Mouse (Mus musculus): Measurements from ENCODE around the gene Smim12.

Gene Smim12

DNA sequence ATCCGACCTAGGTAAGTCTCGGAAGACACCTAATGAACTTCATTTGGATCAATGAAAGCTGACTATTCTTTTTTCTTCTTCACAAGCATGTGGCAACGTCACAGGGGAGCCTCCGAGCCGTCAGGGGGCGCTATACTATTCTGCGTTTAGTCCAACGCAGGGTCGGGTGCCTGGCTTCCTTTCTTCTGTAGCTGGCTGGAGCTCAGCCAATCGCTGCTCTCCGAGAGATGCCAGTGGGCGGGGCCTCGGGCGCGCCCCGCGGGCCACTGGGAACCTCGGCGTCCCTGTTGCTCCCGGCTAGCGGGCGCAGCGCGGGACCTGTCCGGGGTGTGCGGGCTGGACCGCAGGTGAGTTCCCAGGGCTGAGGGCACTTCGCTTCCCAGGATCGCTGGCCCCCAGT lies at the start of gene Smim12:
Smim12 (plus strand) TSS at position 233 of the 400 bp plus-strand sequence.
- peak; percentile 97 for DNase-seq (ENCODE audit: low read depth, low spot score)

DNA sequence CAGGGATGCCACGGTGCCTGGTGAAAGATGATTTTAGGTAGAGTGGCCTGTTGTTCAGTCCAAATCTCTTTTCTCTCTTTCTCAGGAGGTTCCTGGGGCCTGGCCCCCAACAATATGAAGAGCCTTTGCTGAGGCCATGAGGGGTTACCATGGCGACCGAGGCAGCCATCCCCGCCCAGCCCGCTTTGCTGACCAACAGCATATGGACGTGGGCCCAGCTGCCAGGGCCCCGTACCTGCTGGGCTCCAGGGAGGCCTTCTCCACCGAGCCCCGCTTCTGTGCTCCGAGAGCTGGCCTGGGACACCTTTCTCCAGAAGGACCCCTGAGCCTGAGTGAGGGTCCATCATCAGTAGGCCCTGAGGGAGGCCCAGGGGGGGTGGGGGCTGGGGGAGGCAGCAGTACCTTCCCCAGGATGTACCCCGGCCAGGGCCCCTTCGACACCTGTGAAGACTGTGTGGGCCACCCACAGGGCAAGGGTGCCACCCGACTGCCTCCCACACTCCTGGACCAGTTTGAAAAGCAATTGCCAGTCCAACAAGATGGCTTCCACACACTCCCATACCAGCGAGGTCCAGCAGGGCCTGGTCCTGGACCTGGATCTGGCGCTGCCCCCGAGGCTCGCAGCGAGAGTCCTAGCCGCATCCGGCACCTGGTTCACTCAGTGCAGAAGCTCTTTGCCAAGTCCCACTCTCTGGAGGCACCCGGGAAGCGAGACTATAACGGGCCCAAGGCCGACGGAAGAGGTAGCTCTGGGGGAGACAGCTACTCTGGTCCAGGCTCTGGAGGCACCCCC lies 48.9 kb upstream of the Smim12 start:
- DNase-seq (ENCODE audit: low read depth, low spot score) = no peak

DNA sequence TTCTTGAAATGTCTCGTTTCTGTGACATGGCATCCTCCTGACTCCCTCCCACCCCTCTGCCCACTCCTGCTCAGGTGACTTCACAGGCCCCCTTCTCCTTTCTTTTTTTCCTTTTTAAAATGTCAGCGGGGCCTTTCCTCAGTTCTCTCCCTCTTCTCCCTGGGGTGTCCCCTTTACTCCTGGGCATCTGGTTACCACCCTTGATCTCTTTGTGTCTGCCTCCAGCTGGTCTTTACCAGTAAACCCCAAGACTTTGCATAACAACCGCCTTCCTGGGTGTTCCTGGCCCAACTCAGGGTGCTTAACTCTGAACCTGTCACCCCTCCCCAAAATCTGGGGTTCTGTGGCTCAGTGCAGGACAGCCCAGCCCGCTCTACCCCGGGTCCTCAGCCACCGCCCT lies 45.0 kb upstream of the Smim12 start:
- peak; percentile 60 for DNase-seq (ENCODE audit: low read depth, low spot score)

DNA sequence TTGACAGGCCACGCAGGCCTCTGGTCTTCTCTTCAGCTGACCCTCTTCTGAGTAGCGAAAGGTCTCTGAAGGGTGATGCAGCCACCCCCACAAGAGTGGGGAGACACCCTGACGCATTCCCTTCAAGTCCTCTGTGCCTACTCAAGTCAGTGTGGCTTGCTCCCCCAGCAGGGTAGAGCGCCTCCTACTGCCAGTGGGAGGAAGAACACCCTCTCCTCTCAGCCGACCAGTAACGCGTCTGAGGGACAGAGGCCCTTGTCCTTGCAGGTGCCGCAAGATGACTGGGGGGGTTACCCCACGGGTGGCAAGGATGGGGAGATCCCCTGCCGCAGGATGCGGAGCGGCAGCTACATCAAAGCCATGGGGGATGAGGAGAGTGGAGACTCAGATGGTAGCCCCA lies 44.2 kb upstream of the Smim12 start:
- DNase-seq (ENCODE audit: low read depth, low spot score) = peak; percentile 85

DNA sequence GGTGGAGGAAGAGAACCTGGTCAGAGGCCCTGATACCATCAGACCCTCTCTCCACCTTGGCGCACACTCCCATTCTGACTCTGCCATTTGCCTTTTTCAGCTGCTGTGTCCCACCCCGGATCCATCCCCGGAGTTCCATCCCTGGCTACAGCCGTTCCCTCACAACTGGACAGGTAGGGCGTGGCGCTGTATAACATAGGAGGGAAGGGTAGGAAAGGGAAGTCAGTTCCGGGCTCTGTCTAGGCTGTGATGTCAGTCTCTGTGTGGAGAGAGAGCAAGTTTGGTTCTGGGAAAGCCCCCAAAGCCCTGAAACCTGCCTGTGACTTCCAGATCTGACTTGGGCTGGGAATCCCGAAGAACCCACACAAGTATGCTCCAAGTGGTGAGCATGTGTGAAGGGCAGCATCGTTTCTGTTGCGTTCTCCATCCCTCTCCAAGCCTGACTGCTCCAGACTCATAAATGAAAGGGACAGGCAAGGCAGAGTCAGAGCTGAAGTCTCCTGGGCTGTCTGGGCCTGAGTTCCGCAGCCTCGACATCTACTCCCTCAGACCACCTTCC lies 43.3 kb upstream of the Smim12 start:
- DNase-seq (ENCODE audit: low read depth, low spot score) = peak; percentile 92

DNA sequence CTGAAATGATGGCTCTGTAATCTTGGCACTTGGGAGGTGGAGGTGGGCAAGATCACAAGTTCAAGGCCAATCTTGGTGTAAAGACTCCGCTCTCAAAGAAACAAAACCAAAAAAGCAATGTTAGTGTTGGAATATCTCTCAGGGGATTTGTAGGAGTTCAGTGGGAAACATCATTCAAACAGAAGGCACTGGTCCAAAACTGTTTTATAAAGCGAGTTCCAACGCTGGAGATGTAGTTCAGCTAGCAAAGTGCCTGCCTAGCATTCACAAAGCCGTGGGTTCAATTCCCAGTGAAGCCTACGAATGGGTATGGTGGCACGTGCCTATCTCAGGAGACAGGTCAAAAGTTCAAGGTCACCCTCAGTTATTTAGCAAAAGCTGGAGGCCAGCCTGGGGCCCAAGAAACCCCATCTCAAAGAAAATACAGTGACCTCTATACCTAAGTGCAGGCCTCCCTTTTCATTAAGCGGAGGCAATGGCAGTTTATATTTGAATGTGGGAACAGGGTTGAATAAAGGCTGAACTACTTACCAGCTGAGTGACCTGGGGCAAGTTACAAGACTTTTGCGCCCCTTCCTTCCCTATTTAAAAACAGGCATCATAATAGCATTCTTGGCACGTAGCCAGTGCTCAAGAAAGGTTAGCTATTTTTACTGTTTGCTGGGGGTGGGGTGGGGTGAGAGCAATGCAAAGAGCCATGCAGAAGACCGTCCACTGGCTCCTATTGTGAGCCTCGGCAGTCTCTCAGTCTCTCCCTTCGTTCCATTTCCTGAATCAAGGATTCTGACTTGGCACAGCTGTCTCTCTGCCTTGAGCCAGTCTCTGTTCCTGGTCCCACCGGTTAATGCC lies 42.6 kb upstream of the Smim12 start:
- peak; percentile 93 for DNase-seq (ENCODE audit: low read depth, low spot score)

DNA sequence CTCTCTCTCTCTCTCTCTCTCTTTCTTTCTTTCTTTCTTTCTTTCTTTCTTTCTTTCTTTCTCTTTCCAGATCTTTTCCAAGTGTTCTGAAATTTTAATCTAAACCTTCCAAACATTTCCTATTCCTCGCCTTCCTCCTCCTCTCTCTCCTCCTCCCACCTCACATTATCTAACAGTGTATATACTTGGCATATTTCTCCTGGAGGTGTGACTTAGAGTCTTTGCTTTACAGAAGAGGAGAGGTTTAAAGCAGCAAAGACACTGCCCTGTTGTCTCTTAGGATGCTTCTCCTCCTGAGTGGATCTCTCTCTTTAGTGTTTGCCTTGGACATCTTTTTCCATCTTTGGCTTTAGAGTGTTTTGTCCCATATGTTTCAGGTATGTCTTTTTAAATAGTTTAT lies 40.5 kb upstream of the Smim12 start:
- no peak for DNase-seq (ENCODE audit: low read depth, low spot score)

DNA sequence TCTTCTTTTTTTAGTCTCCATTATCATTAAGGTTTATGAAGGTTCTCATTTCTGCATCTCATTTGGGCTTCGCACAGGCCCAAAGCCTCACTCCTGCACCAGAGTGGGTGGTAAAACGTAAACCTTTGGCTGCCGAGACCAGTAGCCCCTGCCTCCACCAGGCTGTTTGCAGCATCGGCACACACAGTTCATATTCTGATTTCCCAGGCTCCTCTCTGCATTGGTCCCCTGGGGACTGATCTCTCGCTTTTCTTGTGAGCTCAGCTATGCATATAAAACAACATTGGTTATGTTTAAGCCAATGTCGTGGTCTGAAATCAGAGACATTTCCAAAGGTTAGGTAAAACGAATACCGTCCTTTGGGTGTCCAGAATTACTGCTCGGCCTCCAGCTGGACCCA lies 32.3 kb upstream of the Smim12 start:
- no peak for DNase-seq (ENCODE audit: low read depth, low spot score)

DNA sequence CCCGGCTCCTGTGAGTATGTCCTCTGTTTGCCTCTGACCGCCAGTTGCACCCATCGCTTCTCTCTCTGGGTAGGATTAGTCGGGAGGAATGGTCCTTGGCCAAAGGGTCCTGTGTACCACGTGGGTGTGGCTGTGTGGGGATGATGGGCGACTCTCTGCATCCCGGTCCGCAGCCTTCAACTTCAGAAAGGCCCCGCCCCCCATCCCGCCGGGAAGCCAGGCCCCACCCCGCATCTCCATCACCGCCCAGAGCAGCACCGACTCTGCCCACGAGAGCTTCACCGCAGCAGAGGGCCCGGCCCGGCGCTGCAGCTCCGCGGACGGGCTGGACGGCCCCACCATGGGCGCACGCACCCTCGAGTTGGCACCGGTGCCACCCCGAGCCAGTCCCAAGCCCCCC lies 29.1 kb upstream of the Smim12 start:
- peak; percentile 44 for DNase-seq (ENCODE audit: low read depth, low spot score)

DNA sequence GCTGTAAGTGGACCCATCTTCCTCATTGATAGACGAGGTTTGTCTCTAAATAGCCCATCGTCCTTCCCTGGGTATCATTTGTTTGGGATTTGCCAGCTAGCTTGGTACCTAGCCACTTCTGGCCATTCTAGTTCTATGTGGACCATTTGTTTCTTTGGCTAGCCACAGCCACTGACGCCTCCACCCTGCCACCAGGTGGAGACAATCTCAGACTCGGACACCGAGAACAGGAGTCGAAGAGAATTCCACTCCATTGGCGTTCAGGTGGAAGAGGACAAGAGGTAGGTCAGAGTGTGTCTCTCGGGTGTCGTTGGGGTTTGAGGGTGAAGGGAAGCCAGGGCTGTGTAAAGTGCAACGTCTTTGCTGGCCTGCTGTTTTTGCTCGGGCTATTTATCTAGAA lies 28.5 kb upstream of the Smim12 start:
- DNase-seq (ENCODE audit: low read depth, low spot score) = peak; percentile 62

DNA sequence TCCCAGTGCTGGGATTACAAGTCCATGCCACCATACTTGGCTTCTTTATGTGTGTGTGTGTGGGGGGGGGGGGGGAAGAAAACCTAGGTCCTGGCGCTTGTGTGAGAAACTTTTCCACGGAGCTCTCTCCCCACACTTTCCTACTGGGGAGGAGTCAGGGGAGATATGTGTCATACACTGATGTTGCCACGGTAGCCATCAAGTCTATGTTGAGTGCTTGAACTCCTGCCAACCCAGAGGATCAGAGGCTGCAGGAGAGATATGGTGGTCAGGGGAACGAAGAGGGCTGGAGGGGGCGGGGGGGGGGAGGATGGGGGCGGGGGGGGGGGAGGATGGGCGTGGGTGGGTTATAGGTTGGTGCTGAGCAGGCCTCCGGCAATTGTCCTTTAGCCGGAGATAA lies 27.8 kb upstream of the Smim12 start:
- DNase-seq (ENCODE audit: low read depth, low spot score) = no peak

DNA sequence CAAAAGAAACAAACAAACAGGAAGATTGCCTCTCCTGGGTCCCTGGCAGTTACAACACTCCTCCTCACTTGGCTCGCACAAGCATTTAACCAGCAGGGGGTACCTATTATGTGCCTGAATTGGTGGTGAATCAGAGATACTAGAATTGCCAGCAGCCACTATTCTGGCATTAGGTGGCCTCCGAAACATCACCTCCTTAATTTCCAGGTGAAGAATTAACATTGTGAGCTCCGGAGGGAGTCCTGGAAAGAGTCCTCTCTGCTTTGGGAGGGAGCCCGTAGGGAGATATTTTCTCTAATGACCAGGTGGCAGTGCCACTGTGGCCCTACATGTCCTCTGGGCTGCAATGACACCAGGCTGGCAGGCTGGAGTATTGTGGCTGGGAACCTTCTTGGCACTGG lies 27.3 kb upstream of the Smim12 start:
- DNase-seq (ENCODE audit: low read depth, low spot score) = peak; percentile 50

DNA sequence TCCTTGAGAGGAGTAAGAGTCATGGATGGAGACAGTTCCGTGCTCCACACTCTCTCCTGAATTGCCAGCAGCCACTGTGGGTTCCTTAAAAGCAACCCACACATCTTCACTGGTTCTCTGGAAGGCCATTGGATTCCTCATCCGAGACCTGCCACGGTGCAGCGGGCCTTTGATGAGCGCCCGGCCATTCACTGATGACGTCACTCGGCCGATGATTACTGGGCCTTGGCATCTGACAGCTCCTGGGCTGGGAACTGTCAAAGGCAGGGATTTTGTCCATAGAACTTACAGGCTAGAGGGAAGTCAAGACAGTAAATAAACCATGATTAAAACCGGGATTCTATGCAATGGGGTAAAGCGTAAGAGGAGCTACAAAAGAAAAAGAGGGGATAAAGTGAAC lies 26.5 kb upstream of the Smim12 start:
- DNase-seq (ENCODE audit: low read depth, low spot score) = no peak

DNA sequence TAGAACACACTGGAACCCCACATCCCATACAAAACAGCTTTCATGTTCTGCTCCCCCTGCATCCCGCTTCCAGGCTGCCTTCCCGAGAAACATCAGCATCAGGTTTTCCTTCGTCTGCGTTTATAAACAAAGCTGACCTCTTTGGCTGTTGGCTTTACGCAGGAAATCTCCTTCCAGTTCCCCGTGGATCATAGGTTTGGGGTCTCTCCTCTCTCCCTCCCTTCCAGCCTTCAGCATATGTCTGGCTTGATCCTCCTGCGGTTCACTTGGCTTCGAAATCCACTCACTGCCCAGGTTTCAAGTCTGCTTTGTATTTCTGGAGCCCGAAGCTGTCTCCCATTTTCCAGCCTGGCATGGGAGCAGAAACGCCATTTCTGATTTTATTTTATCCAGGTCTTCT lies 20.3 kb upstream of the Smim12 start:
- no peak for DNase-seq (ENCODE audit: low read depth, low spot score)

DNA sequence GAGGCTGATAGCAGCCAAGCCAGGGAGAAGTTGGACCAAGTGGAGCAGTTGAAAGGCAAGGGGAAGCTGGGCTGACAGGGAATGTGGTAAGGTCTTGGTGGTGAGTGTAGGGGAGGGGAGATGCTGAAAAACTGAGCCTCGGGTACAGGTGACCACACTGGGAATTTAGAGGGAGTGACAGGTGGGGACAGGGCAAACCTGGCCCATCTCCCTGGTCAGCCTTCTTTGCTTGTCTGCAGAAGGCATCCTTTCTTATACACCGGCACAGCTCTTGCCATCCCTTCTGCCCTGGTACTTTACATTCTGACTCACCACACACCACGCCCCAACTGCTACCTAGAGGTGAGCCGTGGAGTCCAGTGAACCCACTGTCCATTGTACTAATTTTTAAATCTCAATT lies 19.8 kb upstream of the Smim12 start:
- DNase-seq (ENCODE audit: low read depth, low spot score) = no peak

DNA sequence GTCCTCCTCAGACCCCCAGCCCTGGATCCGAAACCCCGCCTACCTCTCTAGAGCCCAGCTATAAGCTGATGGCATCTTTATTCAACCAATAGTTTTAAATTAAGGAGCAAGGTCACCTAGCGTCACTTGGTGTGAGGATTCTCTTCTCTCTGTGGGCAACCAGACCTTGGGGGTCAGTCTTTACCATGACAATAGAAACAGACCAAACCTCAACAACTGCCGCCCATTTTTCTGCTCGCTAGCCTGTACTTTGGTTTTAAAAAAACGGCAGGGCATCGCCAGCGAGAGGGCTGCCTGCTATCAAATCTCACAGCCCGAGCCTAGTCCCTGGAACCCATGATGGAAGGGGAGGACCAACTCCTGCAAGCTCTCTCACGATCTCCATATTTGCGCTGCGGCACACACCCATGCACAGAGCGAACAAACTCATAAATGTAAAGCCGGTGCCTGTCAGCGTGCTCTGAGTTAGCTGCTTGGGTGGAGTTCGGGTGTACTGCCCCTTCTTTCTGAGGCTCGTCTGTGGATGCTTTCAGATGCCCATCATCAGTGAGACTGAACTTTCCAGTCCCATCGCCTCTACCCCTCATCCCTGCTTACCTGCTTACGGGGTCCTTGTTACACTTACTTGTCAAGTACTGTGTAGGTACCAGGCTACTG lies 19.0 kb upstream of the Smim12 start:
- DNase-seq (ENCODE audit: low read depth, low spot score) = peak; percentile 69

DNA sequence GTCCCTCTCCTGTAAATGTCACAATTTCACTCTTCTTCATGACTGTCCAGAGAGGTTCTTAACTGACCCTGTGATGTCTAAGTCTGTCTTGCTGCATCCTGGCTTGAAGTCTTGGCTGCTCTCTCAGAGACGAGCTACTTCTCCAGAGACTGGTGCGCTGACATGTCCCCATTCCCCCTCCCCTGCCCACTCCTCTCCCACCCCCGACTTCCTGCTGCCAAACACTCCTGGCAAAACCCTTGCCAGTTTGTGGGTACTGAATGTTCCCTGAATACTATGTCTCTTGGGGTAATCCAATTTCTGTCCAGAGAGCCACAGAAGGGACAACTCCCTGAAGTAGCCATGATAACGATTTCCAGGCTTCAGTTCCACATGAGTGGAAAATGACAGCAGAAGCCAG lies 17.5 kb upstream of the Smim12 start:
- no peak for DNase-seq (ENCODE audit: low read depth, low spot score)

DNA sequence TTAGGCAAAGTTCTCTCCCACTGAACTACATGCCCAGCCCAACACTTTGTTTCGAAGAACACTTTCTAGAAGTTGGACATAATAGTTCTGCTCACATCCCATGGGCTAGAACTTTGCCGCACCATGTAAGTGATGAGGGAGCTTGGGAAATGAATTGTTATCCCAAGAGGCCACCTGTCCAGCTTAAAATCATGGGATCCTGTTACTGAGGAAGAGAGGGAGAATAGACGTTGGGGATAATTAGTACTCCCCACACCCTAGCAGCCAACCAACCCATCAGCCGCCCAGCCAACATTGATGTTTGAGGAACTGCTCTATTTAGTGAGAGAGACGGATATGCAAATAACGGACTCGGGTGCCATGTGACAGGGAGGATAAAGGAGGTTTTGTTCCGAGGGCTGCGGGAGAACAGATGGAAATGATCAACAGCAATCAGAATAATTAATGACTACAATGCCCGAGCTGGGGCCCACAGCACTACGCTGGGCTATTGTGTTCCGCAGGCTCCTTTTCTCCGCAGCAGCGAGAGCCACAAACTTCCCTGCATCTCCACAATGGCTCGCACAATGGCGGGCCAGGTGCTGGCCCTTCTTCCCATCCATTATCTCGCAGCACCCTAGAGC lies 16.4 kb upstream of the Smim12 start:
- DNase-seq (ENCODE audit: low read depth, low spot score) = peak; percentile 95

DNA sequence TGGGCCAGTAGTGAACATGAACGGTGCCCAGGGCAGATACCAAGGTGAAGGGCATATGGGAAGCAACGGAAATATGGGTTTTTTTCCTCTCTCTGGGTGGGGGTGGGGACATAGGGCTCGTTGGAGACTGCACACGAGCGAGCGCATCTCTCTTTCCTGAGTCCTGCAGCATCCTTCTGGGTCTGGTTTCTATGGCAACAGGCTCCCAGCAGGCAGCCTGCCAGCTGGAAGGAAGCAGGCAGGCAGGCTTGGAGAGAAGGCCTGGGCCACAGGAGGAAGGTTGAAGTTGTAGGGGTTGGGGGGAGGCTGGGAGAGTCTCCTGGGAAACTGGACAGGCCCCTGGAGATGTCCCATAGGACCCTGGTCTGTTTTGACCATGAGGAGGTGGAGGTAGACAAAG lies 11.6 kb upstream of the Smim12 start:
- DNase-seq (ENCODE audit: low read depth, low spot score) = peak; percentile 67

DNA sequence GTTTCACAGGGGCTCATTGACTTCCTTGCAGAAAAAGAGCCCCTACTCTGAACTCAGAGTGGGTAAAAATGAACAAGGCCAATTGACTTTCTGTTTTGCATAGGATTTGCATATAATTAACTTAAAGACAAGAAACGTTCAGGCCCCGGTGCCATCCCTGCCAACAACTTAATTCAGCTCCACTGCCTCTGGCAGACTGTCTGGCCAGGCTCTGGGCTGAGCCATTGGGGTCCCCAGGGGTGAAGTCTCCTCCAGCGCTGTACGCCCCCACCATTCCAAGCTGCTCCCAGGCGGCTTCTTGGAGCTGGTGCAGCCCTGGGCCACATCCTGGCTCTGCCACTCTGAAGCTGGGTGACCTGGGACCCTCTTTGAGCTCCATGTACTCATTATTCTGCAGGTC lies 11.0 kb upstream of the Smim12 start:
- no peak for DNase-seq (ENCODE audit: low read depth, low spot score)

DNA sequence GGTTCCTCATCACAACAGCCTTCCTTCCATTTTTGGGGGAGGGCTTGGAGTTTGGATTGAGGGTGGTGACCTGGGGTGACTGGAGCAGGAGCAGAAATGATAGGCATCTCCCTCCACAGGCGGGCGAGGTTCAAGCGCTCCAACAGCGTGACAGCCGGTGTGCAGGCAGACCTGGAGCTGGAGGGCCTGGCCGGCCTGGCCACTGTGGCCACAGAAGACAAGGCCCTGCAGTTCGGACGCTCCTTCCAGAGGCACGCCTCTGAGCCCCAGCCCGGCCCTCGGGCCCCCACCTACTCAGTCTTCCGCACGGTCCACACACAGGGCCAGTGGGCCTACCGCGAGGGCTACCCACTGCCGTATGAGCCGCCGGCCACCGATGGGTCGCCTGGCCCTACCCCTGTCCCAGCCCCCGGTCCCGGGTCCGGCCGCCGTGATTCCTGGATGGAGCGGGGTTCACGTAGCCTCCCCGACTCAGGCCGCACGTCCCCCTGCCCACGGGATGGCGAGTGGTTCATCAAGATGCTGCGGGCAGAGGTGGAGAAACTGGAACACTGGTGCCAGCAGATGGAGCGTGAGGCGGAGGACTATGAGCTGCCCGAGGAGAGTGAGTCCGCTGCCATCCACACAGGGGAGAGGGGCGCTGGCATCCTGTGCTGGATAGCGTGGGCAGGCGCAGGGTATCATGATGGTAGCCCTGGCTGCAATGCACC lies 10.0 kb upstream of the Smim12 start:
- no peak for DNase-seq (ENCODE audit: low read depth, low spot score)

Measured in R1 (cell line).